Mouse (Mus musculus): ENCODE measurements around the gene Calr3. TPM values are rescaled to one million over a fixed set of nuclear protein-coding genes. Genes with fewer than 3 reads are reported as not detected.

Gene Calr3
- polyA plus RNA-seq, 1 experiment: not detected

DNA sequence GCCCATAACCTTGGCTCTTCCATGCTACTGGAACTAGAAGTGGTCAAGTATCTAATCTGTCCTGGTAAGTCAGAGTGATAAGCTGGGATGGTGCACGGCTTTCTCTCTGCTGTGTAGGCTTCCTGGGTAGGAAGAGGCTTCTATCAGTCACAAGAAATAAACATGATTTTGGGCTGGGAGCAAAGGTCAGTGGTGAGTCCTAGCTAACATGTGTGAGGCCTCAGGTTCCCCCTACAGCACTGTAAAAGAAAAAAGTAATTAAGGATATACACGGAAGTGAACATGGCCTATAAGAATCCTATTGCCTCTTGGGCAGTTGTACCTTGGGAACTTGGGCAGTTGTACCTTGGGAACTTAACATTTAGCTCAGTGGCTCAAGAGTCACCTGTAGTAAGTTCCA, 66.8 kb downstream of the Calr3 start:
- no peaks in the 10 kb centered on the region for H3K4me1 ChIP-seq (ENCODE audit: control insufficient read depth)
- no peaks in the 10 kb centered on the region for H3K27me3 ChIP-seq (ENCODE audit: control insufficient read depth)
- H3K36me3 ChIP-seq (ENCODE audit: control insufficient read depth): peaks cover 98% of the 10 kb centered on the region
- no peak overlapping the region for H3K4me3 ChIP-seq (replicated peaks)
- TF ChIP-seq TAL1 (IDR thresholded peaks at IDR 0.05; ENCODE audit: low read length): no peak
- TF ChIP-seq GATA1 (IDR thresholded peaks at IDR 0.05; ENCODE audit: low read length): no peak
- H3K9me3 ChIP-seq (ENCODE audit: control insufficient read depth, low read length): no peaks in the 10 kb centered on the region

DNA sequence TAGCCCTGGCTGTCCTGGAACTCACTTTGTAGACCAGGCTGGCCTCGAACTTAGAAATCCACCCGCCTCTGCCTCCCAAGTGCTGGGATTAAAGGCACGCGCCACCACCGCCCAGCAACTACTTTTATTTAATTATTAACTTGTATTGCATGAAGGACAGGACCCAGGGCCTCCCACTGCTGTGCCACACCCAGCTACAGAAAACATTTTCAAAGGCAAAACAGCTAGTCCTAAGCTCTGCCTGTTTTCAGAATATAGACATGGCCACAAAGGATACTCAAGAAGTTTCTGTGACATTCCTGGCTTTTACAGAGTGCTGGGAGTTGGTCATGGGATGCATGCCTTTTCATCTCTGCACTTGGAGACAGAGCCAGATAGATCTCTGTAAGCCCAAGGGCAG, 67.4 kb downstream of the Calr3 start:
- H3K27me3 ChIP-seq (ENCODE audit: control insufficient read depth): no peaks in the 10 kb centered on the region
- no peak for TF ChIP-seq GATA1 (IDR thresholded peaks at IDR 0.05; ENCODE audit: low read length)
- TF ChIP-seq TAL1 (IDR thresholded peaks at IDR 0.05; ENCODE audit: low read length): no peak
- H3K4me3 ChIP-seq (replicated peaks): no peak overlapping the region
- H3K36me3 ChIP-seq (ENCODE audit: control insufficient read depth): peaks cover 98% of the 10 kb centered on the region
- H3K4me1 ChIP-seq (ENCODE audit: control insufficient read depth): no peaks in the 10 kb centered on the region
- no peaks in the 10 kb centered on the region for H3K9me3 ChIP-seq (ENCODE audit: control insufficient read depth, low read length)

DNA sequence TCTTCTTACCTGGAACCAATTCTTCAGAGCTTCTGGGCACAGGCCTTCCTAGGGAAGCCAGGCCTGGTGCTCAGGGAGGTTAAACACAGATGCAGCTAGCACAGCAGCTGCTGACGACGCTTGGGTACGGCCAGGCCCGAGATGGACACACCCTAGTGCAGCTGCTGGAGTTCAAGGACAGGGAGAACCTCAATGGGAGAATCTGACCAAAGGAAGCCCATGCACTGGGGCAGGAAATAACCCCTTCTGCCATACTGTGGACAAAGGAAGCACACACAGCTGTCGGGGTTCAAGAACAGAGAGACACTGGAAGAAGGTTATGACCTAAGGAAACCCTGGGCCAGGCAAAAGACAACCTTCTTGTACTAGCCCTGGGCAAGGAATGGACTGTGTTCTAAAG, 68.5 kb downstream of the Calr3 start:
- Histone ChIP-seq H3K4me1 (ENCODE audit: control insufficient read depth) (no peaks in the 10 kb centered on the region), H3K9me3 (ENCODE audit: control insufficient read depth, low read length) (no peaks in the 10 kb centered on the region), H3K27me3 (ENCODE audit: control insufficient read depth) (no peaks in the 10 kb centered on the region), H3K4me3 (replicated peaks) (no peak overlapping the region), H3K36me3 (ENCODE audit: control insufficient read depth) (peaks cover 97% of the 10 kb centered on the region)
- TF ChIP-seq GATA1 (IDR thresholded peaks at IDR 0.05; ENCODE audit: low read length) (no peak), TAL1 (IDR thresholded peaks at IDR 0.05; ENCODE audit: low read length) (no peak)

Other genes with a start within 250 kb of the Calr3 start
- not detected in 2 replicates for gene Cib3, start 231.0 kb downstream of the Calr3 start, polyA plus RNA-seq (2012)
- gene Gm11034, start 230.2 kb downstream of the Calr3 start, polyA plus RNA-seq (2012): not detected in 2 replicates
- 7.4 and 8.4 TPM in 2 replicates for gene Fam32a, start 224.1 kb downstream of the Calr3 start, polyA plus RNA-seq (2012)
- 15.3 and 18.4 TPM in 2 replicates for gene Ap1m1, start 203.9 kb downstream of the Calr3 start, polyA plus RNA-seq (2012)
- 5.6 and 6.0 TPM in 2 replicates for gene Gm10282, start 138.6 kb downstream of the Calr3 start, polyA plus RNA-seq (2012)
- 1.4 TPM in 2 replicates for gene Klf2, start 124.8 kb downstream of the Calr3 start, polyA plus RNA-seq (2012)
- gene Eps15l1, start 22.4 kb downstream of the Calr3 start, polyA plus RNA-seq (2012): 3.2 and 4.0 TPM in 2 replicates
- 0.05 and 0.08 TPM in 2 replicates for gene 1700030K09Rik, start within 50 bp of the Calr3 start, polyA plus RNA-seq (2012)
- 13.3 and 16.8 TPM in 2 replicates for gene Cherp, start 31.4 kb upstream of the Calr3 start, polyA plus RNA-seq (2012)
- gene Slc35e1, start 48.7 kb upstream of the Calr3 start, polyA plus RNA-seq (2012): 0.29 and 0.33 TPM in 2 replicates
- gene Med26, start 104.4 kb upstream of the Calr3 start, polyA plus RNA-seq (2012): 3.0 and 3.1 TPM in 2 replicates
- gene Smim7, start 127.2 kb upstream of the Calr3 start, polyA plus RNA-seq (2012): 0.66 and 0.97 TPM in 2 replicates
- gene Tmem38a, start 128.2 kb upstream of the Calr3 start, polyA plus RNA-seq (2012): 0.06 and 0.14 TPM in 2 replicates
- under 0.01 TPM in 1 of 2 replicates, not detected in the other for gene Nwd1, start 202.8 kb upstream of the Calr3 start, polyA plus RNA-seq (2012)